Mouse (Mus musculus) thymus, adult 2 months (tissue): ENCODE data around the gene Olfr1394. TPM values are rescaled to one million over a fixed set of nuclear protein-coding genes. Genes with fewer than 3 reads are reported as not detected.

Experiments used
- DNase-seq: peaks from one replicate; pipeline ENCODE4 v3.0.0; 2021
- H3K27ac ChIP-seq: fragments of 200-500 bp; 2 replicates; pipeline ENCODE4 v1.5.1; 2012; ENCODE audit warnings: low read length, control low read depth; ENCODE audit not compliant: control insufficient read depth, insufficient read depth
- H3K27me3 ChIP-seq: fragments of 200-500 bp; 2 replicates; pipeline ENCODE4 v1.6.1; 2012; ENCODE audit warnings: mild to moderate bottlenecking, low read length, moderate library complexity, mixed read lengths; ENCODE audit not compliant: control insufficient read depth, insufficient read depth
- H3K36me3 ChIP-seq: fragments of 200-500 bp; 2 replicates; pipeline ENCODE4 v1.6.1; 2012; ENCODE audit warnings: mild to moderate bottlenecking, low read length, moderate library complexity; ENCODE audit not compliant: control insufficient read depth, insufficient read depth
- H3K4me1 ChIP-seq: fragments of 200-500 bp; replicated peaks from 2 replicates; pipeline ENCODE4 v1.6.1; 2012; ENCODE audit warnings: low read length; ENCODE audit not compliant: control insufficient read depth, insufficient read depth
- H3K4me3 ChIP-seq: fragments of 200-500 bp; 2 replicates; pipeline ENCODE4 v1.5.1; 2012; ENCODE audit warnings: mild to moderate bottlenecking, low read length, control low read depth, moderate library complexity; ENCODE audit not compliant: control insufficient read depth, insufficient read depth
- CTCF ChIP-seq: fragments of 200-500 bp; IDR thresholded peaks from 2 replicates; pipeline ENCODE4 v1.5.1; 2012; ENCODE audit warnings: mild to moderate bottlenecking, control low read depth, low read length, moderate library complexity, borderline replicate concordance; ENCODE audit not compliant: control insufficient read depth, poor library complexity, insufficient read depth; ENCODE audit errors: extremely low read depth
- POLR2A ChIP-seq: fragments of 200-500 bp; IDR thresholded peaks from 2 replicates; pipeline ENCODE4 v1.6.1; 2012; ENCODE audit warnings: mild to moderate bottlenecking, low read length, control low read depth, moderate library complexity; ENCODE audit not compliant: control insufficient read depth, poor library complexity, insufficient read depth; ENCODE audit errors: extremely low read depth
- WGBS: fragments of 180-500 bp; shearing (Covaris S2); methylation state at CpG from one replicate; pipeline ENCODE4 v1.1.7; 2018; 5-methylcytosine and 5-hydroxymethylcytosine counted together
- polyA plus RNA-seq: library from polyadenylated mRNA; depleted of rRNA; stranded (reverse); fragments of >200 nt; gene quantifications from 2 replicates; pipeline ENCODE4 v1.2.3, GENCODE M21; 2012; rRNA removed

The Olfr1394 gene
- polyA plus RNA-seq, 1 experiment = not detected

DNA sequence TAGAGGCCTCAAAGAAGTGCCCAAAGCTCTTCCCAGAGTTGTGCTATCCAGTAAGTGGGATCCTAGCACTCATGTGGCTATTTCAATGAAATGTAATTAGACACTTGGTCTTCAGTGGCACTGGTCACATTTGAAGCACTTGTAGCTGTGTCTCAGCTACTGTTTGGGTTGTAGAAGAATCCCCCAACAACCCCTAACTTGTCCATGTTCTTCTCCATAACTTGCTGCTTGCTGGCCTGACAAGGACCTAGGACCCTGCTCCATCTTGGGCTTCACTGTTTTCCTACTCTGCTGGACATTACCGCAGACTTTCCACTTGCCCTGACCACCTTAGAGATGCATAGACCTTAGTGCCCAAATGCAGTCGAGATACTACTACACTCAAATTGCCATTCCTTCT lies 47.9 kb downstream of the Olfr1394 start:
- Histone ChIP-seq H3K27ac (peak overlapping the region; percentile 54), H3K27me3 (no peaks in the 10 kb centered on the region), H3K36me3 (peaks cover 5% of the 10 kb centered on the region; the same call in 1 of the 2 replicates), H3K4me3 (no peak overlapping the region), H3K4me1 (peaks cover 6% of the 10 kb centered on the region)
- DNase-seq = no peak
- TF ChIP-seq POLR2A = no peak
- no peak for TF ChIP-seq CTCF
- WGBS = 50% methylated on average over 2 of the region's 2 CpGs

DNA sequence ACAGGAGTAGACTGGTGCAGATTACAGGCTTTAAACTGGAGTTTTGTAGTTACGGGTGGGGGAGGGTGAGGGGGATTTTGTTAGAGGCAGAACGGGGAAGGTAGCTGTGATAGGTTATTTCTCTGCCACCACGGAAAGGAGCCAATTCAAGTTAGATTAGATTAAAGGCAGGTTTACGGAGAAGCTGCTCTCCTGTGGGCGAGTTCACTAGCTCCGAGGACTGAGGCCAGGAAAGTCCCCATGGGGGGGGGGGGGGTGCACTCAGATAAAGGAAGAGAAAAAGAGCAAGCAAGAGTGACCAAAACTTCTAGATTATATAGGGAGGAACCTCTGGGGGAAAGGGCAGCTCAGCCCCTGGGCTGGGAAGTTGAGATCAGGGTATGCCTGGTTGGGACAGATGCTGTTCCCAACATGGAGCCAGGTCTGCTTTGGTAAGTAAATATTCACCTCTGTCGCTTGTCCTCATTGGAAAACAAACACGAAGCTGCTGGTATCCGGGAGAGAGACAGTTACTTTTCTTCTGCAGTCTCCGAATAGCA lies 48.4 kb downstream of the Olfr1394 start:
- Histone ChIP-seq H3K27me3 (no peaks in the 10 kb centered on the region), H3K4me3 (peak overlapping the region; percentile 97), H3K36me3 (peaks cover 5% of the 10 kb centered on the region; the same call in 1 of the 2 replicates), H3K27ac (peak overlapping the region; percentile 91), H3K4me1 (peaks cover 6% of the 10 kb centered on the region)
- TF ChIP-seq POLR2A (no peak), CTCF (no peak)
- under 1% methylated on average over 10 of the region's 10 CpGs for WGBS
- no peak for DNase-seq

DNA sequence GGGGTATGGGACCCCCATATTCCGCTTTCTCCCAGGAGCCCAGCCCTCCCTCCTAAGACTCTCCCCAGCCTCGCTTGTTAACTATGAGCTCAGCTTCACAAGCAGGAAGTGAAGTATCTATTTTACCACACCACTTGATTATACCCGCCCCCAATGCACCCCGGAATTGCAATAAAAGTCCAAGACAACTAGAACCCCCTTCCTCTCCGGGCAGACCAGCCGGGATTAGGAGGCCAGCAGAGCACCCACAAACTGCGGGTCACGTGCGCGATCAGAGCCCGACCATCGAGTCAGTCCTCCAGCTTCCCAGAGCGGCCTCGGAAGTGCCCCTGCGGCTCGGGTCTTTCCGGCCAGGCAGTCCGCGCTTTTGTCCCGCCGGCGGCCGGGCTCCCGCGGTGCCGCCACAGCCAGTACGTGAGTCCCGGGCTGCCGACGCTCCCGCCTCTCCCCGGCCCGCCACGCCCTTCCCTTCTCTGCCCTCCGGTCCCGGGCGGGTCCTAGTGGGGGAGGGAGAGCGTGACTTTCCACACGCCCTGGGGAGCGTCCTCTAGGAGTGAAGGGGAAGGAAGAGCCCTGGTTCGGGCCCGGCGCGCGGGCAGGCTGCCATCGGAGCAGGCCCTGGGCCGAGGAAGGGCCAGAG lies 49.1 kb downstream of the Olfr1394 start, which contains the start of gene Zfp62:
Zfp62 (plus strand) TSS at position 164 of the 640 bp plus-strand sequence.
- H3K27me3 ChIP-seq = no peaks in the 10 kb centered on the region
- peaks cover 5% of the 10 kb centered on the region; the same call in 1 of the 2 replicates for H3K36me3 ChIP-seq
- TF ChIP-seq CTCF = no peak
- peak; percentile 57 for TF ChIP-seq POLR2A
- peak; percentile 91 for DNase-seq
- peak within 1 kb of the TSS; percentile 91 for H3K27ac ChIP-seq
- H3K4me1 ChIP-seq = peaks cover 6% of the 10 kb centered on the region
- H3K4me3 ChIP-seq = peak within 1 kb of the TSS; percentile 97
- under 1% methylated on average over 47 of the region's 47 CpGs for WGBS

DNA sequence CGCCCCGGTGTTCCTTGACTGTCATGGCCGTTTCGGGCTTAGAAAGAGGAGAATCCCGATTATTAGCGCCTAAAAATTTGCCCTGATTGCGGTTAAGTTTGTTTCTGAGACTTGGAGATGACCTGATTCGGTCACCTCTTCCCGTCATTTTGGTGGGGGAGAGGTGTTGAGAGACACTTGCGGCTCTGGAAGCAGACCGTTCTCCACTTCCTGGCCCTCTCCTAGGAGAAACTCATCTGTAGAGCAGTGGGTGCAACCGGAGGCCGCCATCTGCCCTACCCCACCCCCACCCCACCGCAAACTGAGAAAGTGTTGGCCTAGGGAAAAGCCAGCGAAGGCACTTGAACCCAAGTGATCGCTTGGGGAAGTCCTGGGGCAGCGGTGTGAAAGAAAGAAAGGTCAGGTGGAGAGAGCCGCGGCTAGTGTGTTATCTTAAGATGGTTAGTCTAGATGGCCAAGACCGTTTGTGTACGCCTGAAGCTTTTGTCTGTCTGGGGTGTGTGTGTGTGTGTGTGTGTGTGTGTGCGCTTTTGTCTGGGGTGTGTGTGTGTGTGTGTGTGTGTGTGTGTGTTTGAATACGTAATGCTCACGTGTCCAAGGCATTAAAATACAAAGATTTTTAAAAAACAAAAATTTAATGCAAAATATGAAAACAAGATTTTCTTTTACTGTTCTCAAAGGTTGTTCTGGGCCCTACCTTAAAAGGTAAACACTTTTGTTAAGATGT lies 49.8 kb downstream of the Olfr1394 start:
- under 1% methylated on average over 24 of the region's 24 CpGs for WGBS
- no peak; the same call in 1 of the 2 replicates for TF ChIP-seq POLR2A
- no peak for TF ChIP-seq CTCF
- Histone ChIP-seq H3K36me3 (peaks cover 5% of the 10 kb centered on the region; the same call in 1 of the 2 replicates), H3K27ac (peak overlapping the region; percentile 91), H3K27me3 (no peaks in the 10 kb centered on the region), H3K4me1 (peaks cover 6% of the 10 kb centered on the region), H3K4me3 (peak overlapping the region; percentile 97)
- no peak for DNase-seq

DNA sequence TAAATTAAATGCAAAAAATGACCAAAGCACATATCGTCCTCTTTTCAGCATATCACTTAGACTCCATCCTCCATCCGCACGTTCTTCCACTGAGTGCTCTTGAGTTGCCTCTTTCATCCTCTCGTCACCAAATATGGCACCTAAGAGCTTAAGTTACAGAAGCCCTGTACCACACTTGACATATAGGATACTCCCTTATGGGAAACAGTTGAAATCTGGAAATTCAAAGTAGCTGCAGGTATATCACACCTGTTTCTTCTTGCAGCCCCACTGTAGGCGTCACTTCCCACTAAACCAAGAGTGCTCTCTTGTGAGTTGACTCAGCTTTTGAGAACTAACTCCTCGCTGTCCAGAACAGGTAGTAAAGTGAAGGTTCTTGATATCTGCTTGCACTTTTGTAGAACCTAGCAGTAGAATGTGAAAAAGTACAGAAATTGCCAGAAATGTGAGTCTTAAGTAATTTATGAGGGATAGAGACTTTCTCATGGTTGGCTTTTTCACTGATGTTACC lies 51.0 kb downstream of the Olfr1394 start:
- WGBS = 76% methylated on average over 6 of the region's 6 CpGs
- peaks cover 6% of the 10 kb centered on the region for H3K4me1 ChIP-seq
- H3K27me3 ChIP-seq = no peaks in the 10 kb centered on the region
- H3K27ac ChIP-seq = no peak overlapping the region
- peaks cover 5% of the 10 kb centered on the region; the same call in 1 of the 2 replicates for H3K36me3 ChIP-seq
- no peak for DNase-seq
- H3K4me3 ChIP-seq = no peak overlapping the region
- no peak for TF ChIP-seq POLR2A

DNA sequence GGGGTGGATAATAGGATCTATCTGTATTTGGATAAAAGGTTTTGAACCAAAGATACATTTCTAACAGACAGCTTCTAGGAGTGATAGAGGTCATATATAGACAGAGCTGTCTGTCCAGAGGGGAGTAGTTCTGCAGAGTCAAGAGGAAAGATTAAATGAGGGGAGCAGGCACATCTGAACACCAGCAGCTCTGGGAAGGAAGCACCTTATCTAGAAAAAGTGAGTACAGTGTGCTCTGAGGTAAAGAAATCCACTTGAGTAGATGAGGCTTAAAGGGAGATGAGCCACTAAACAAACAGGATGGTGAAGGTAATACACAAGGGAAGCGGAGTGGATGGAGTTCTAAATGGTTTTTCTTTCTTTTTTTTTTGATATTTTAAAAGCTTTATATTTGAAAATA lies 53.3 kb downstream of the Olfr1394 start:
- Histone ChIP-seq H3K27ac (no peak overlapping the region), H3K4me1 (peaks cover 3% of the 10 kb centered on the region), H3K36me3 (peaks cover 5% of the 10 kb centered on the region; the same call in 1 of the 2 replicates), H3K27me3 (no peaks in the 10 kb centered on the region), H3K4me3 (no peak overlapping the region)
- TF ChIP-seq POLR2A (no peak), CTCF (no peak)
- no peak for DNase-seq
- WGBS = 92% methylated on average over 1 of the region's 1 CpGs

Other genes starting within 250 kb of the Olfr1394 start
- 11.4 and 11.5 TPM in 2 replicates for gene Psme2b, start 208.2 kb upstream of the Olfr1394 start, polyA plus RNA-seq
- 0.46 and 0.75 TPM in 2 replicates for gene Olfr56, start 175.5 kb upstream of the Olfr1394 start, polyA plus RNA-seq
- gene 9930111J21Rik1, start 175.0 kb upstream of the Olfr1394 start, polyA plus RNA-seq = 6.8 and 8.0 TPM in 2 replicates
- gene Gm12185, start 162.2 kb upstream of the Olfr1394 start, polyA plus RNA-seq = 0.31 and 0.73 TPM in 2 replicates
- gene Tgtp1, start 160.2 kb upstream of the Olfr1394 start, polyA plus RNA-seq = 8.2 and 10.6 TPM in 2 replicates
- gene 9930111J21Rik2, start 103.1 kb upstream of the Olfr1394 start, polyA plus RNA-seq = 4.0 and 4.1 TPM in 2 replicates
- 26.0 and 29.1 TPM in 2 replicates for gene Tgtp2, start 90.2 kb upstream of the Olfr1394 start, polyA plus RNA-seq
- 37.5 and 45.3 TPM in 2 replicates for gene Ifi47, start 77.8 kb upstream of the Olfr1394 start, polyA plus RNA-seq
- gene Olfr1396, start 39.5 kb upstream of the Olfr1394 start, polyA plus RNA-seq = 0.19 TPM in 1 of 2 replicates, not detected in the other
- gene Olfr1395, start 12.1 kb upstream of the Olfr1394 start, polyA plus RNA-seq = not detected in 2 replicates
- 2.6 and 3.0 TPM in 2 replicates for gene Btnl9, start 32.8 kb downstream of the Olfr1394 start, polyA plus RNA-seq
- 6.0 TPM in 2 replicates for gene Zfp62, start 48.9 kb downstream of the Olfr1394 start, polyA plus RNA-seq
- 336 and 378 TPM in 2 replicates for gene Mgat1, start 89.8 kb downstream of the Olfr1394 start, polyA plus RNA-seq
- gene Olfr1393, start 123.9 kb downstream of the Olfr1394 start, polyA plus RNA-seq = 0.40 and 0.41 TPM in 2 replicates
- gene Olfr1392, start 130.9 kb downstream of the Olfr1394 start, polyA plus RNA-seq = 0.13 and 0.15 TPM in 2 replicates
- not detected in 2 replicates for gene Olfr10, start 150.4 kb downstream of the Olfr1394 start, polyA plus RNA-seq
- not detected in 2 replicates for gene Olfr1391, start 168.4 kb downstream of the Olfr1394 start, polyA plus RNA-seq
- gene Olfr1390, start 180.8 kb downstream of the Olfr1394 start, polyA plus RNA-seq = not detected in 2 replicates